Mouse (Mus musculus): ENCODE measurements at regions not wholly inside any gene's neighbourhood (a gene's known extent, or its start where the extent isn't known, plus 50 kb on each side); places are given as distances from the start of the nearest gene placed in this dataset.
"Not testable (repeated sequence)": the region's sequence is repeated elsewhere in the genome, so short reads cannot be mapped to it uniquely, and the experiment has no call there.

- intact Hi-C loops (cut with DNase I), result no loop called here
- no peak for DNase-seq (ENCODE audit: low spot score in 2 of 2)
Measured at GRCm38 (mm10) chr6:3911284-3911683, 77.4 kb downstream of the Tfpi2 start.

- no peak for DNase-seq (ENCODE audit: low spot score in 2 of 2)
- intact Hi-C loops (cut with DNase I), result no loop called here
Measured at GRCm38 (mm10) chr6:3904704-3905103, 84.0 kb downstream of the Tfpi2 start.

- intact Hi-C loops (cut with DNase I), result not testable (repeated sequence)
Measured at GRCm38 (mm10) chr6:3875816-3876215, 111.3 kb upstream of the Calcr start.

GRCm38 (mm10) chr6:3874826-3875225 is 110.3 kb upstream of the Calcr start:
- DNase-seq (ENCODE audit: low spot score in 2 of 2); intact Hi-C loops (cut with DNase I): not testable (repeated sequence)

More at GRCm38 (mm10) chr6:3875816-3876215, 111.3 kb upstream of the Calcr start:
- not testable (repeated sequence) for DNase-seq (ENCODE audit: low spot score in 2 of 2)

GRCm38 (mm10) chr6:3861046-3861445 is 96.5 kb upstream of the Calcr start:
- DNase-seq (ENCODE audit: low spot score in 2 of 2), result peak; percentile 2 to 13
- intact Hi-C loops (cut with DNase I), result no loop called here

- intact Hi-C loops (cut with DNase I), result no loop called here
- DNase-seq (ENCODE audit: low spot score in 2 of 2), result no peak
Measured at GRCm38 (mm10) chr6:3860587-3860975, 96.1 kb upstream of the Calcr start.

- intact Hi-C loops (cut with DNase I), result no loop called here
- DNase-seq (ENCODE audit: low spot score in 2 of 2), result no peak
Measured at GRCm38 (mm10) chr6:3859942-3860586, 95.5 kb upstream of the Calcr start.

- no peak for DNase-seq (ENCODE audit: low spot score in 2 of 2)
- intact Hi-C loops (cut with DNase I), result no loop called here
Measured at GRCm38 (mm10) chr6:3850146-3850545, 85.6 kb upstream of the Calcr start.

Data from left cerebral cortex, postnatal 14 days (tissue).